Mouse (Mus musculus): ENCODE measurements around the gene Hspg2.

Gene Hspg2

DNA sequence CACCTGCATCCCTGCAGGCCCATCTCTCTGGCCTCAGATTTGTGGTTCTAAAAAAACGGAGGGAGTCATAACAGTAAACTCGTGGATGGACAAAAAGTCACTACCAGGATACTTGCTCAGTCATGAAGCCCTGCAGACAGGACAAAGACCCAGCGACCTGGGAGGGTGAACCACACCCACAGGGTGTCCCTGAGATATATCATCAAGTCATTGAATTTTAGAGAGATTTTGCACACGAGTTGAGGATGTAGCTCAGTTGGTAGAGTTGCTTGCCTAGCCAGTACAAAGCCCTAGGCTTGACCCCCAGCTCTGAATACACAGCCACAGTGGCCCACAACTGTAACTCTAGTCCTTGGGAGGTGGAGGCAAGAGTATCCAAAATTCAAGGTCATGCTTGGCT lies 7.4 kb upstream of the Hspg2 start:
- no peak for DNase-seq (ENCODE audit: low spot score in 2 of 2)

DNA sequence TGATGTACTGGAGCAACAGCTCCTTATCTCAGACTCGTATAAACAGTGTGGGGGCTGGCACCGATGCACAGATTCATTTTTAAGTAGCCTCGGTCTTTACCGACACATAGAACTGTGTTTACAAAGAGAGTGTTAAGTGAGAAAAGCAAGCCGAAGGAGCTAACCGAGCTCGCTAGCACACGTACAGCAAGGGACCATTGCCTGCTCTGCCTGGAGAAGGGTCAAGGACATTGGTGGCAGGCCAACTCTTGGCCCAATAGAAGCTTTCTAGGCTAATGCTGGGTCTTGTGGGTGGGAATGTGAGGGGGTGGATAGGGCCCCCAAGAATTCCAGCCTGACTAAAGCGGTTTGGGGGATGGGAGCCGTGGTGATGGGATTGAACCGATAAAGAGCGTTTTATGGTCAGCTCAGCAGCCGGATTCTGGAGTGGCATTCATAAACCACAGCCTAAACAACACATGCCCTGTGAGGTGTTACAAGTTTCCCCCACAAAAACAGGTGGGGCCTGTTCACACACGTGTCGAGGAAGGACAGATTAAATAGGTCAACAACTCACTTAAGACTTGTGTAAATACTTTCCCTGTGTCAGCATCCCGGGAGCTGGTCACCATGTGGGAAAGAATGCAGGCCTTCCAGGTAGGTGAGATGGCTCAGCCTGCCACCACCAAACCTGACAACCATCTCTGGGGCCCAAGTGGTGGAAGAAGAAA lies 6.4 kb upstream of the Hspg2 start:
- DNase-seq (ENCODE audit: low spot score in 2 of 2) = no peak

DNA sequence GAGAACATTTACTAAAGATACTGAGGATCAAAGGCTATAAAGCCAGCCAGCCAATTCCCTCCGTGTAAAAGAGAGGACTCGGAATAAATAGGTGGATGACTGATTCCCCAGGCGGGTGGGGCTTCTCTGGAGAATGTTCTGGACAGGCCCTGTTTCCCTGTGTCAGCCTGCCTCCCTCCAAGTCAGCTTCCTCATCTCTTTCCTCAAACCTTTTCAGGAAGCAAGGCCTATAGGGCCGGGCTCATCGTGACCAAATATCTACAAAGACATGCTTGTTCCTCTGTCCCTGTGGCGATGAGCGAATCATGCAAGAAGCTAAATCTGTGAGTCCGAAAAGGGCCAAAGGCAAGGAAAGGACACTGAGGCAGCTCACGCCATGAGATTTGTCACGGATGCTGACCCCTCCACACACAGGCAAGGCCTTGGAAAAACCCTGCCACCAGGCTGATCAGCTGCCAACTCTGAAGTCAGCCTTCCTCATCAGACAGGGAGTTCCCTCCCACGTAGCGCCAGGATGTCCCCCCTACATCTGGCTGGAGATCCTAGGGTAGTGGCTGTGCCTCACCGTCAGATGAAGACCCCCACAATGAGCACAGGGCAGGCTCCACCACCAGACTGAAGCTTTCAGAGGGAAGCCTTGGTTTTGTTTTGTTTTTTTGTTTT lies 3.3 kb upstream of the Hspg2 start:
- DNase-seq (ENCODE audit: low spot score in 2 of 2) = no peak

DNA sequence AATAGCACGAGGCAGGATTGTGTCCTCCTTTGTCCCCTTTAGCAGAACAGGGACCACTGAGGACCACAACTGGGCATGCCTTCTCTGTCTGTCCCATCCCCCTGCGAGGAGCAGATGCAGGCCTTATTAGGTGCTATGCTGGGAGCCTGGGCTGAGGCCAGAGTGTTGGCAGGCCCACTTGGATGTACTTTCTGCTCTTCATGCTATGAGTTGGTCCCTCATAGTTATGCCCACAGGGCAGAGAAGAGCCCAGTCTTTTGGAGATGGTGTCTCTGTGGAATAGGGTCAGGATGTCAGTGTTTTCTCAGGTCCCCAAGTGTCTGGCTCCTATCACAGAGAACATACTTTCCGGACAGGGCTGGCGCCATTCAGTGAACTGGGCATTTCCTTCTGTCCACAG lies 1.6 kb upstream of the Hspg2 start:
- DNase-seq (ENCODE audit: low spot score in 2 of 2) = no peak

DNA sequence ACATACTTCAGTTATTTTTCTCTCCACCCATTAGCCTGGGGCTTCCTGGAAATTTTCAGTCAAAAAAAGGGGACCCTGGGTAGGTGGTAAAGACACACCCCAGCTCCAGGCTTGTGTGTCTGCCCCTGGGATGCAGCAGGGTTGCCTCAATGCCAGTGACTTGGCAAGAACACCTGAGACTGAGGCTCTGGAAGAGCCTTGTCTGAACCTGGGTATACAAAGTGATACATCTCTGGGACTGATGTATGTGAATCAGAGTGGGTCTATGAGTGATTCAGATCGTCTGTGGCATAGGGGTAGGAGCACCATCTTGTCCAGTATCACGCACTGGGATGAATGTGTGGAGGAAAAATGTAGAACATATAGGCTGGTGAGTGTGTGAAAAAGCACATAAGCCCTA lies 1.0 kb upstream of the Hspg2 start:
- DNase-seq (ENCODE audit: low spot score in 2 of 2) = no peak

- DNase-seq (ENCODE audit: low spot score in 2 of 2) = no peak
Observed at GRCm38 (mm10) chr4:137469081-137469844, 694 bp downstream of the Hspg2 start.

- no peak for DNase-seq (ENCODE audit: low spot score in 2 of 2)
Observed at GRCm38 (mm10) chr4:137469845-137470692, 1.5 kb downstream of the Hspg2 start.

- DNase-seq (ENCODE audit: low spot score in 2 of 2) = no peak
Observed at GRCm38 (mm10) chr4:137470701-137471317, 2.2 kb downstream of the Hspg2 start.

DNA sequence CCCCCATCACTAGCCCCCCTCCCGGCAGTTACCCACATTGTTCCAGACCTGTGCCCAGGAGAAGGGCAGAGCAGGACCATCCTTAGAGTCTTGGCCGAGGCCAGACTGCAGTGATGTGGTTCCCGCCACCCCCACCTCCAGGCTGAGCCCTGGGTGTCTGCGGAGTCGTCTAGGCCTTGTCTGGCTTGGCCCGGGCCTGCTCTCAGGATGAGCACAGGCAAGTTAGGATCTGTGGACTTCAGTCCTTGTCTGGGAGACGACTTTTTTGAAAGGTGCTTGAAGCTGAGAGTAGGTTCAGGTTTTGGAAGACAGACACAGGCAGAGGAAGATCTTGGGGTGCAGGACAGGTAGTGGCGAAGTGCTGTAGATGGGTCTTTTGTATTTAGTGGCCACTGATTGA lies 2.8 kb downstream of the Hspg2 start:
- DNase-seq (ENCODE audit: low spot score in 2 of 2) = no peak

GRCm38 (mm10) chr4:137473240-137473639 lies 4.7 kb downstream of the Hspg2 start:
- no peak for DNase-seq (ENCODE audit: low spot score in 2 of 2)

DNA sequence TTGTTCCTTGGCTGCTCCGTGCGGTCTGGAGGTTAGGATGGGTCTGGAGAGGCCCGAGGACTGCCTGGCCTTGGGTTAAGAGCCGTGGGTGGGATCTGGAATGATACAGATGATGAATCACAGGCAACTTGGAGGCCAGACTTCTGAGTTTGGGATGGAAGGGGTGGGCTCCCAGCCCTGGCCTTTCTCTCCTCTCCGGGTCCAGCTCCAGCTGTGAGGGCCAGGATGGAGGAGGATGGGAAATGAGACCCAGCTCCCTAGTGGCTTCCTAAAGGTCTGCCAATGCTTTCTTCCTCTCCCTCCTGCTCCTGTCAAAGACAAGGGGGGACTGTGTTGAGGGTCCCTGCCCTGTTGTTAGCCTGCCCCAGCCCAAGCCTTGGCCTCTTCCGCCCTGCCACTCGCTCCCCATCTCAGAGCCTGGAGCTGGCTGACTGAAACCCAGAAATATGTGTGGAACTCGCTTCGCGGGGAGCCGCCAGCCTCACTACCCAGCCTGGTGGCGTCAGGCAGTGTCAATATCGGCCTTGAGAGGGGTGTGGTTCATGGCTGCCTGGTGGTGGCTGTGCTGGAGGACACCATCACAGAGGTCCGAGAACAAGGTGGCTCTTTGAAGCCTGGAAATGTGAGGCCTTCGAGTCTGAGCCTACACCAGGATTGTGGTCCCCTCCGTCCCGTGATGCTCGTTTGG lies 5.3 kb downstream of the Hspg2 start:
- no peak for DNase-seq (ENCODE audit: low spot score in 2 of 2)

DNA sequence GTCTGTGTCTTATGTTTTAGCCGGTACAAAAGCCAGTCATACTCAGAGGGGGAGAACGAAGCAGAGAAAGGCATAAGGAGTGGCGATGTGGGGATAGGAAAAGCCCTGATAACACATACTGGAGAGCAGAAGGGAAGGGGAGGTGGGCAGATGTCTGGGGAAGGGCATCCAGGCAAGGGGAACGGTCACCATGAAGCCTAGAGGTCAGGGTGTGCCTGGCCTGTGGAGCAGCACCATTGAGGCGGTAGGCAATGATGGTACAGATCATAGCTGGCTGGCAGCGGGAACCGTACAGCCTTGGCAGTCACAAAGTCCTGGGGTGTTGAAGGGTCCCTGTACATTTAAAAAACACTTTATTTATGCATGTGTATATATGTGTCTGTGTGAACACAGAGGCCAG lies 6.1 kb downstream of the Hspg2 start:
- no peak for DNase-seq (ENCODE audit: low spot score in 2 of 2)

DNA sequence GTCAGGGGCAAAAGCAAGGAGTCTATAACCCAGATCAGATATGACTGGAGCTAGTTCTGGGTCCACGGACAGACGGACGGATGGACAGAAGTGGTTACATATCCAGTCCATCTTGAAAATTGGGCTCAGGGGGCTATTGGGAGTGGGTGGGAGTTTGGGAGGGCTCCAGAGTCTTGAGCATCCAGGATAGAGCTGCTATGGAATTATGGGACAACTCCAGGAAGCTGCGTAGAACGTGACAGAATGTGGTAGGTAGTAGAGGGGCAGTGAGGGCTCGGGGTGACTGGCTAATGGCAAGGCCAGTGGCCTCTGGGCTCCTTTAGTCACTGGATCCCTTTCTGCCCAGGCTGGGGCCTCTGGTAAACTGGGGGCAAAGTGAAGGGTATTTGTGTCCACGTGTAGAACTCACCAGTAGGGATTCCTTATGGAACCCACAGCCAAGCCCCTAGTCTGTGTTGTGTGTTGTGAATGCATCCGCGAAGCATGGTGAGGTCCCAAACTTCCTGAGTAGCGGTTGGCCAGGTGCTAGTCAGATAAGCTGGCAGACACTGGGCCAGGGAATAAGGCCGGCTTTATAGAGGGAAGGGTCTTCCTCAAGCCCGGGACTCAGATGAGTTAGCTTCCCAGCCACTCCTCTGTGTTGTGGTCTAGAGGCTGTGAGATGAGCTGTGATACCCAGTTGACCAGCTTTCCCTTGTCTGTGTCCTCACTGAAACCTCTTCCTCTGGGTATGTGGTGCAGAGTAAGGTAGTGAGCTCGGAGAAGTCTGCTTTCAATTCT lies 6.9 kb downstream of the Hspg2 start:
- no peak for DNase-seq (ENCODE audit: low spot score in 2 of 2)

- DNase-seq (ENCODE audit: low spot score in 2 of 2) = peak in 1 of 2 experiments; percentile 17
Observed at GRCm38 (mm10) chr4:137476065-137476760, 7.6 kb downstream of the Hspg2 start.

DNA sequence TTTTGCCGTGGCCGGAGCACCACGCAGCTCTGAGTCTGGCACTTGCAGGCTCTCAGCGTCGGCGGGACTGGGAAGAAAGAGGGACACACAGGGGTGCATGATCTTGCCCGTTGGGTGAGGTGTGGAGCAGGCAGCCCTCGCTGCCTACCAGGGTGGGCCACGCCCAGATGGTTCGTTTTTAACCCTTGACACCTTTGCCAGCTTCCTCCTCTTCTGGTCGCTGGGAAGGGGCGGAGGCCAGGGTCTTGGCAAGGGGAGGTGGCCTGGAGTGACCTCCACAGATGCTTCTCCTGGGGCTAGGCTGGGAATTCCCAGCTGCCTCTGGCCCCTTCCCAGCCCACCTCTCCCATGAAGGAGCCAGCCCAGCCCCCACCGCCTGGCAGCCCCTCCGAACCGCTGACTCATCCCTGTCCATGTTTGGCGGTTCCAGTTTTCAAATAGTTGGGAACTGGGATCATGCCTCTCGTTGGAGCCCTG lies 8.2 kb downstream of the Hspg2 start:
- DNase-seq (ENCODE audit: low spot score in 2 of 2) = no peak

- no peak for DNase-seq (ENCODE audit: low spot score in 2 of 2)
Observed at GRCm38 (mm10) chr4:137477611-137478010, 9.0 kb downstream of the Hspg2 start.

DNA sequence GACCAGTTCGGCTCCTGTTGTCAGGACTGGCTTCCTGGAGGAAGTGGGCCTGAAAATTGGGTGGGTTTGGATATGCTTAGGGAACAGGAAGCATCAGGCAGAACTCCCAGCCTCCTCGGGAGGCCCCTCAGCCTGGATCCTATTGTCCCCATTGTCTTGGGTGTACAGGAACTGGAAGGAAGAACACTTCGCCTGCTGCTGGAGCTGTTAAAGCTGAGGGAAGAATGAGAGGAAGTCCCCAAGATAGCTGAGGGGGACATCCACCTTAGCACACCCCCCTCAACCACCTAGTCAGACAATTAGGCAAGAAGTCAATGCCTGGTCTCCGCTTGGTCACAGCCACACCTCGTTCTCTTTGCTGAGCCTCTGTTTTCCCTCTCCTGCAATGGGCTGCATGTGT lies 9.7 kb downstream of the Hspg2 start:
- no peak for DNase-seq (ENCODE audit: low spot score in 2 of 2)

GRCm38 (mm10) chr4:137479757-137480156 lies 11.2 kb downstream of the Hspg2 start:
- DNase-seq (ENCODE audit: low spot score in 2 of 2) = no peak

All from frontal cortex, postnatal 14 days (tissue).